Mouse (Mus musculus): ENCODE data around the gene Foxl2. TPM values are rescaled to one million over a fixed set of nuclear protein-coding genes. Genes with fewer than 3 reads are reported as not detected.
A peak's percentile ranks its signal among the peaks of the same experiment; 100 is the strongest.

The Foxl2 gene
- polyA plus RNA-seq (2012; ENCODE audit: insufficient read depth, insufficient read length, missing spikeins): not detected in 2 replicates

- peak within 1 kb of the TSS; percentile 34 for H3K4me3 ChIP-seq (ENCODE audit: insufficient read depth, low read length)
- no peak within 1 kb of the TSS for H3K27ac ChIP-seq (ENCODE audit: insufficient read depth, low read depth, low read length)
- TF ChIP-seq POLR2A (IDR thresholded peaks at IDR 0.05; ENCODE audit: borderline replicate concordance, low read depth, low read length) (no peak), CTCF (IDR thresholded peaks at IDR 0.05; ENCODE audit: low read depth, low read length) (no peak)
- peaks cover 2% of the 10 kb centered on the region; the same call in 1 of the 2 replicates for H3K4me1 ChIP-seq (ENCODE audit: control insufficient read depth, insufficient read depth, low read length)
These were observed at the start of gene Foxl2 for GRCm38 (mm10) chr9:98955103-98955715. TSS of gene Foxl2 (plus strand) at chr9:98955288.

GRCm38 (mm10) chr9:98920629-98921523 lies 34.2 kb upstream of the Foxl2 start:
- no peaks in the 10 kb centered on the region for H3K4me1 ChIP-seq (ENCODE audit: control insufficient read depth, insufficient read depth, low read length)
- TF ChIP-seq POLR2A (IDR thresholded peaks at IDR 0.05; ENCODE audit: borderline replicate concordance, low read depth, low read length) (no peak), CTCF (IDR thresholded peaks at IDR 0.05; ENCODE audit: low read depth, low read length) (no peak)
- H3K4me3 ChIP-seq (ENCODE audit: insufficient read depth, low read length): no peak overlapping the region
- H3K27ac ChIP-seq (ENCODE audit: insufficient read depth, low read depth, low read length): no peak overlapping the region

GRCm38 (mm10) chr9:98923119-98923518 lies 32.0 kb upstream of the Foxl2 start:
- TF ChIP-seq POLR2A (IDR thresholded peaks at IDR 0.05; ENCODE audit: borderline replicate concordance, low read depth, low read length) (no peak), CTCF (IDR thresholded peaks at IDR 0.05; ENCODE audit: low read depth, low read length) (no peak)
- no peak overlapping the region for H3K4me3 ChIP-seq (ENCODE audit: insufficient read depth, low read length)
- no peaks in the 10 kb centered on the region for H3K4me1 ChIP-seq (ENCODE audit: control insufficient read depth, insufficient read depth, low read length)
- no peak overlapping the region for H3K27ac ChIP-seq (ENCODE audit: insufficient read depth, low read depth, low read length)

- Histone ChIP-seq H3K4me3 (ENCODE audit: insufficient read depth, low read length) (no peak overlapping the region), H3K27ac (ENCODE audit: insufficient read depth, low read depth, low read length) (no peak overlapping the region), H3K4me1 (ENCODE audit: control insufficient read depth, insufficient read depth, low read length) (no peaks in the 10 kb centered on the region)
- TF ChIP-seq CTCF (IDR thresholded peaks at IDR 0.05; ENCODE audit: low read depth, low read length) (no peak), POLR2A (IDR thresholded peaks at IDR 0.05; ENCODE audit: borderline replicate concordance, low read depth, low read length) (no peak)
These were observed 30.9 kb upstream of the Foxl2 start for GRCm38 (mm10) chr9:98924183-98924582.

- no peak overlapping the region for H3K27ac ChIP-seq (ENCODE audit: insufficient read depth, low read depth, low read length)
- H3K4me1 ChIP-seq (ENCODE audit: control insufficient read depth, insufficient read depth, low read length): no peaks in the 10 kb centered on the region
- H3K4me3 ChIP-seq (ENCODE audit: insufficient read depth, low read length): no peak overlapping the region
- no peak for TF ChIP-seq POLR2A (IDR thresholded peaks at IDR 0.05; ENCODE audit: borderline replicate concordance, low read depth, low read length)
- no peak for TF ChIP-seq CTCF (IDR thresholded peaks at IDR 0.05; ENCODE audit: low read depth, low read length)
These were observed 25.6 kb upstream of the Foxl2 start for GRCm38 (mm10) chr9:98929496-98929895.

GRCm38 (mm10) chr9:98932931-98933330 lies 22.2 kb upstream of the Foxl2 start:
- TF ChIP-seq CTCF (IDR thresholded peaks at IDR 0.05; ENCODE audit: low read depth, low read length): no peak
- TF ChIP-seq POLR2A (IDR thresholded peaks at IDR 0.05; ENCODE audit: borderline replicate concordance, low read depth, low read length): no peak
- no peaks in the 10 kb centered on the region for H3K4me1 ChIP-seq (ENCODE audit: control insufficient read depth, insufficient read depth, low read length)
- no peak overlapping the region for H3K27ac ChIP-seq (ENCODE audit: insufficient read depth, low read depth, low read length)
- H3K4me3 ChIP-seq (ENCODE audit: insufficient read depth, low read length): no peak overlapping the region

GRCm38 (mm10) chr9:98935190-98935909 lies 19.7 kb upstream of the Foxl2 start:
- Histone ChIP-seq H3K27ac (ENCODE audit: insufficient read depth, low read depth, low read length) (no peak overlapping the region), H3K4me1 (ENCODE audit: control insufficient read depth, insufficient read depth, low read length) (no peaks in the 10 kb centered on the region), H3K4me3 (ENCODE audit: insufficient read depth, low read length) (no peak overlapping the region)
- TF ChIP-seq CTCF (IDR thresholded peaks at IDR 0.05; ENCODE audit: low read depth, low read length) (no peak), POLR2A (IDR thresholded peaks at IDR 0.05; ENCODE audit: borderline replicate concordance, low read depth, low read length) (no peak)

GRCm38 (mm10) chr9:98939290-98939689 lies 15.8 kb upstream of the Foxl2 start:
- Histone ChIP-seq H3K4me3 (ENCODE audit: insufficient read depth, low read length) (no peak overlapping the region), H3K4me1 (ENCODE audit: control insufficient read depth, insufficient read depth, low read length) (no peaks in the 10 kb centered on the region), H3K27ac (ENCODE audit: insufficient read depth, low read depth, low read length) (no peak overlapping the region)
- TF ChIP-seq POLR2A (IDR thresholded peaks at IDR 0.05; ENCODE audit: borderline replicate concordance, low read depth, low read length): no peak
- TF ChIP-seq CTCF (IDR thresholded peaks at IDR 0.05; ENCODE audit: low read depth, low read length): no peak

GRCm38 (mm10) chr9:98952171-98953050 lies 2.7 kb upstream of the Foxl2 start:
- Histone ChIP-seq H3K4me1 (ENCODE audit: control insufficient read depth, insufficient read depth, low read length) (no peaks in the 10 kb centered on the region), H3K4me3 (ENCODE audit: insufficient read depth, low read length) (no peak overlapping the region), H3K27ac (ENCODE audit: insufficient read depth, low read depth, low read length) (no peak overlapping the region)
- TF ChIP-seq CTCF (IDR thresholded peaks at IDR 0.05; ENCODE audit: low read depth, low read length) (no peak), POLR2A (IDR thresholded peaks at IDR 0.05; ENCODE audit: borderline replicate concordance, low read depth, low read length) (no peak)

Measured in bone marrow macrophage, adult 2 months (primary cell).